Comparison of ENCODE assay signal across 26 mouse cellular contexts in genomic region chr2:165009161-165009560, GRCm38 (mm10). TPM values are rescaled to one million over a fixed set of nuclear protein-coding genes. Genes with fewer than 3 reads are reported as not detected.
"Had no signal": no experiment of that assay in that cellular context is flagged by ENCODE, and none has a peak within 500 bp of the region (broad histone marks: within the 10 kb centered on the region; RNA-seq: fewer than 3 reads in every experiment).

No protein-coding gene starts in this region.

- H3K4me1 ChIP-seq: embryonic facial prominence, embryonic 10.5 days; embryonic facial prominence, embryonic 12.5 days; embryonic facial prominence, embryonic 13.5 days; embryonic facial prominence, embryonic 15.5 days; forebrain, embryonic 10.5 days; forebrain, embryonic 12.5 days; forebrain, embryonic 13.5 days; forebrain, embryonic 15.5 days had no signal

- H3K27ac ChIP-seq: embryonic facial prominence, embryonic 10.5 days; embryonic facial prominence, embryonic 12.5 days; embryonic facial prominence, embryonic 13.5 days; embryonic facial prominence, embryonic 15.5 days; forebrain, embryonic 10.5 days; forebrain, embryonic 12.5 days; forebrain, embryonic 13.5 days; forebrain, embryonic 15.5 days; gastrocnemius, adult 2 months had no signal

- DNase-seq: cerebellum, adult 2 months; cerebellum, adult 8-10 months; cerebellum, adult 9-10 months; cerebellum, adult 9-11 months; cerebellum, postnatal 10 days; cerebellum, postnatal 14 days; cerebellum, postnatal 25 days; cerebellum, postnatal 36 days; embryo, embryonic 11 days; forebrain, postnatal 0 days; gastrocnemius, adult 2 months; gastrocnemius, postnatal 10 days; gastrocnemius, postnatal 14 days; gastrocnemius, postnatal 25 days; gastrocnemius, postnatal 36 days; heart, adult 18-20 months had no signal

- H3K27me3 ChIP-seq: embryonic facial prominence, embryonic 12.5 days; embryonic facial prominence, embryonic 13.5 days; embryonic facial prominence, embryonic 15.5 days; forebrain, embryonic 12.5 days; forebrain, embryonic 13.5 days; forebrain, embryonic 15.5 days had no signal

- H3K9ac ChIP-seq: embryonic facial prominence, embryonic 12.5 days; embryonic facial prominence, embryonic 13.5 days; embryonic facial prominence, embryonic 15.5 days; forebrain, embryonic 12.5 days; forebrain, embryonic 13.5 days; forebrain, embryonic 15.5 days; forebrain, postnatal 0 days had no signal

- H3K9me3 ChIP-seq: embryonic facial prominence, embryonic 10.5 days; embryonic facial prominence, embryonic 12.5 days; embryonic facial prominence, embryonic 13.5 days; embryonic facial prominence, embryonic 15.5 days; forebrain, embryonic 10.5 days; forebrain, embryonic 12.5 days; forebrain, embryonic 13.5 days; forebrain, embryonic 15.5 days had no signal

- H3K4me3 ChIP-seq: embryonic facial prominence, embryonic 10.5 days; embryonic facial prominence, embryonic 12.5 days; embryonic facial prominence, embryonic 13.5 days; embryonic facial prominence, embryonic 15.5 days; erythroblast, embryonic 14.5 days; forebrain, embryonic 10.5 days; forebrain, embryonic 12.5 days; forebrain, embryonic 13.5 days; forebrain, embryonic 15.5 days; gastrocnemius, adult 2 months had no signal

RNA-seq across cellular contexts. Expression of gene Cd40, which starts 46.3 kb away (rescaled TPM):
- total RNA-seq: granulocyte monocyte progenitor cell, adult 5-6 weeks had no signal

RNA-seq across cellular contexts. Expression of gene Slc12a5, which starts 48.6 kb away (rescaled TPM):
- polyA plus RNA-seq: erythroblast, embryonic 14.5 days had no signal
